Mouse (Mus musculus) midbrain, postnatal 0 days (tissue): ENCODE measurements around the gene Timp1. TPM values are rescaled to one million over a fixed set of nuclear protein-coding genes. Genes with fewer than 3 reads are reported as not detected.

Source experiments
- ATAC-seq: fragments of 200-750 bp; cut with Nextera tagmentation; 2 replicates; pipeline ENCODE4 v1.8.0; 2017; ENCODE audit warnings: moderate number of reproducible peaks, mild to moderate bottlenecking, moderate TSS enrichment, moderate library complexity; ENCODE audit not compliant: low FRiP score
- DNase-seq: peaks from one replicate; pipeline ENCODE4 v3.0.0-alpha.2; 2015; ENCODE audit warnings: low spot score
- H3K27ac ChIP-seq: fragments of 300-500 bp; sonication (generic); 2 replicates; pipeline ENCODE4 v1.5.1; 2014; ENCODE audit warnings: low read depth, mild to moderate bottlenecking, low read length, mixed read lengths
- H3K27me3 ChIP-seq: fragments of 300-500 bp; sonication (generic); 2 replicates; pipeline ENCODE4 v1.6.1; 2014; ENCODE audit warnings: low read length, control low read depth, mixed read lengths; ENCODE audit not compliant: insufficient read depth
- H3K36me3 ChIP-seq: fragments of 300-500 bp; sonication (generic); 2 replicates; pipeline ENCODE4 v1.6.1; 2014; ENCODE audit warnings: low read length, control low read depth, mixed read lengths; ENCODE audit not compliant: insufficient read depth
- H3K4me1 ChIP-seq: fragments of 300-500 bp; sonication (generic); 2 replicates; pipeline ENCODE4 v1.6.1; 2014; ENCODE audit warnings: mild to moderate bottlenecking, control low read depth, antibody characterized with exemption, low read length, mixed read lengths; ENCODE audit not compliant: insufficient read depth
- H3K4me2 ChIP-seq: fragments of 300-500 bp; sonication (generic); 2 replicates; pipeline ENCODE4 v1.6.1; 2014; ENCODE audit warnings: low read depth, mild to moderate bottlenecking, low read length, mixed read lengths; ENCODE audit not compliant: poor library complexity, severe bottlenecking
- H3K4me3 ChIP-seq: fragments of 300-500 bp; sonication (generic); 2 replicates; pipeline ENCODE4 v1.5.1; 2014; ENCODE audit warnings: low read depth, mild to moderate bottlenecking, low read length, moderate library complexity
- H3K9ac ChIP-seq: fragments of 300-500 bp; sonication (generic); replicated peaks from 2 replicates; pipeline ENCODE4 v1.6.1; 2014; ENCODE audit warnings: mild to moderate bottlenecking, low read length, moderate library complexity, mixed read lengths; ENCODE audit not compliant: poor library complexity, severe bottlenecking
- H3K9me3 ChIP-seq: fragments of 300-500 bp; sonication (generic); 2 replicates; pipeline ENCODE4 v1.6.1; 2016; ENCODE audit warnings: low read length, control low read depth
- CTCF ChIP-seq: IDR thresholded peaks from 2 replicates; pipeline ENCODE4 v1.5.1; 2016; ENCODE audit warnings: antibody characterized with exemption, mild to moderate bottlenecking
- WGBS: fragments of 180-500 bp; shearing (Covaris S2); extraction: QIAGEN DNeasy Blood & Tissue Kit; methylation state at CpG from one replicate; pipeline ENCODE4 v1.1.7; 2014; 5-methylcytosine and 5-hydroxymethylcytosine counted together
- polyA plus RNA-seq: library from polyadenylated mRNA; unstranded; fragments of >200 nt; fragmentation: Nextera tagmentation; extraction: Ambion mirVana; gene quantifications from 2 replicates; pipeline ENCODE4 v1.2.1, GENCODE M21; 2015
- total RNA-seq: library from RNA; depleted of rRNA; stranded (reverse); fragments of >200 nt; gene quantifications from 2 replicates; pipeline ENCODE4 v1.2.3, GENCODE M21; 2014

The Timp1 gene
- total and polyA plus RNA-seq, 2 experiments from 2014 or later = 4.1 to 9.3 TPM

DNA sequence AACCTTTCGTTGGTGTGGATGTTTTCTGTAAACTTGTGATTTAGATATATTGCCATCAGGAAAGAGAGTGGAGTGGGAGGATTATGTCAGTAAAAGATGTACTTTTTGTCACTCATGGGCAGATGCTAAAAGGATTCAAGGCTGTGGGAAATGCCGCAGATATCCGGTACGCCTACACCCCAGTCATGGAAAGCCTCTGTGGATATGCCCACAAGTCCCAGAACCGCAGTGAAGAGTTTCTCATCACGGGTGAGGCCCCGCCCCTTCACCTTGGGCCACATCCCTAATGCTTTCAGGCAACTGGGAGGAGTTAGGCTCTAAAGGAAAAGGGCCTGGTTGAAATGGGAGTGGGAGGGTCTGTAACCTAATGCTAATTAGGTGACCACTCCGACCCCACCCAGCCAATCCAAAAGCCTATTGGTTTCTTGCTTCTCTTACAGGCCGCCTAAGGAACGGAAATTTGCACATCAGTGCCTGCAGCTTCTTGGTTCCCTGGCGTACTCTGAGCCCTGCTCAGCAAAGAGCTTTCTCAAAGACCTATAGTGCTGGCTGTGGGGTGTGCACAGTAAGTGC lies 3.0 kb downstream of the Timp1 start:
- Histone ChIP-seq H3K4me2 (no peak overlapping the region), H3K36me3 (no peaks in the 10 kb centered on the region), H3K27me3 (no peaks in the 10 kb centered on the region), H3K4me3 (no peak overlapping the region), H3K27ac (no peak overlapping the region), H3K9ac (no peak overlapping the region), H3K4me1 (no peaks in the 10 kb centered on the region), H3K9me3 (no peaks in the 10 kb centered on the region)
- DNase-seq = no peak
- no peak for ATAC-seq
- WGBS = 42% methylated on average over 11 of the region's 11 CpGs
- no peak for TF ChIP-seq CTCF

DNA sequence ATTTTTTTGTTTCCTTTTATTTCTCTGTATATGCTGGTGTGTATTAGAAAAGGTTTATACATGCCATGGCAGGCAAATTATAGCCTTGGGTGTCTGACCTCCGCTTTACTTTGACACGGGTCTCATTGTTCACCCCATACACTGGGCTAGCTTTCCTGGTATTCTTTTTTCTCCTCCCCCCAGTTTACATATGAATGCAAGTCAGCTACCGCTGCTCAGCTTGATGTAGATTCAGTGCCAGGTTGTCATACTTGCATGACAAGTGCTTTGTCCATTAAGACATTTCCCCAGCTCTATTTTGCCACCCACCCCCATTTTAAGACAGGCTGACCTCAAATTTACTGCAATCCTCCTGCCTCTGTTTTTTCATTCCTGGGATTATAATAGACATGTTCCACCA lies 5.3 kb downstream of the Timp1 start:
- no peaks in the 10 kb centered on the region for H3K4me1 ChIP-seq
- TF ChIP-seq CTCF = no peak
- ATAC-seq = no peak
- 27% methylated on average over 3 of the region's 3 CpGs for WGBS
- no peaks in the 10 kb centered on the region for H3K9me3 ChIP-seq
- H3K27ac ChIP-seq = no peak overlapping the region
- H3K27me3 ChIP-seq = no peaks in the 10 kb centered on the region
- no peaks in the 10 kb centered on the region for H3K36me3 ChIP-seq
- H3K9ac ChIP-seq = no peak overlapping the region
- no peak overlapping the region for H3K4me3 ChIP-seq
- no peak for DNase-seq
- no peak overlapping the region for H3K4me2 ChIP-seq

DNA sequence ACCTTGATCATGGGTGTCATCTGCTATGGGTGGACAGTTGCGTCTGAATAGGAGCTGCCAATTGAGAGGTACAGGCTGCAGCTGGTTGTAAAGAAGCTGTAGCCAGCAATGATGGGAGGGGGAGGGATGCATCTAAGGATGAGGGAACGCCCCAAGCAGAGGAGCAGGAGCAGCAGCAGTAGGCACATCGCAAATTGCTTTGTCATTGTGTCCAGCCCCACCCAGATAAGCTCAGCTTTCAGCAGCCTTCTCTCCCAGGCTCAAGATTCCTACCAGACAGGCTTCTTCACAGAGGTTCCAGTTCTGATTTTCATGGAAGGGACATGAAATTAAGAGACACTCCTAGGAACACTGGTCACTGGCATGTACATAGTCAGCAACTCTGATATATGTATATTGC lies 40.1 kb downstream of the Timp1 start:
- no peak overlapping the region for H3K4me2 ChIP-seq
- H3K4me3 ChIP-seq = no peak overlapping the region
- 53% methylated on average over 3 of the region's 3 CpGs for WGBS
- 0 out of 2 replicates have a peak, but pooled peaks cover 3% of the 10 kb centered on the region for H3K36me3 ChIP-seq
- H3K9ac ChIP-seq = no peak overlapping the region
- no peaks in the 10 kb centered on the region for H3K9me3 ChIP-seq
- no peak for ATAC-seq
- no peak for TF ChIP-seq CTCF
- no peak overlapping the region for H3K27ac ChIP-seq
- DNase-seq = no peak
- H3K27me3 ChIP-seq = no peaks in the 10 kb centered on the region
- H3K4me1 ChIP-seq = no peaks in the 10 kb centered on the region

DNA sequence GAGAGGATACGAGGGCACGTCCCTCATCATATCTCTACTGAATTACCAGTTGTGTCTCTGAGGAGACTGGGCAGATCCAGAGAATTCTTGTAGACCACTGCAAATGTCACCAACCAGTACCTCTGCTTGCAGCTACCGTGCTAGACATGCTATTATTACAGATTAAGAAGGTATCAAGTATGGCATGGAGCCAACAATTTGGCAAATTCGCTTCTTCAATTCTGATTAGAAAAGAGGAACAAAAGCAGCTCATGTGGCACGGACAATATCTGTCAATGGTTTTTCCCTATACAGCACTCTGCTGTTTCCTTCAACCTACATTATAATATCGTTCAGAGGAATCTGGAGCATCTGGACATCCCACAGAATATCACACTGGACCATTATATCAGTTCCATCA lies 43.8 kb downstream of the Timp1 start:
- H3K27ac ChIP-seq = no peak overlapping the region
- ATAC-seq = no peak
- no peak overlapping the region for H3K4me3 ChIP-seq
- H3K36me3 ChIP-seq = no peaks in the 10 kb centered on the region
- no peak for DNase-seq
- no peak overlapping the region for H3K4me2 ChIP-seq
- H3K9ac ChIP-seq = no peak overlapping the region
- WGBS = 88% methylated on average over 6 of the region's 6 CpGs
- no peaks in the 10 kb centered on the region for H3K9me3 ChIP-seq
- 0 out of 2 replicates have a peak, but pooled peaks cover 3% of the 10 kb centered on the region for H3K4me1 ChIP-seq
- no peak for TF ChIP-seq CTCF
- no peaks in the 10 kb centered on the region for H3K27me3 ChIP-seq

DNA sequence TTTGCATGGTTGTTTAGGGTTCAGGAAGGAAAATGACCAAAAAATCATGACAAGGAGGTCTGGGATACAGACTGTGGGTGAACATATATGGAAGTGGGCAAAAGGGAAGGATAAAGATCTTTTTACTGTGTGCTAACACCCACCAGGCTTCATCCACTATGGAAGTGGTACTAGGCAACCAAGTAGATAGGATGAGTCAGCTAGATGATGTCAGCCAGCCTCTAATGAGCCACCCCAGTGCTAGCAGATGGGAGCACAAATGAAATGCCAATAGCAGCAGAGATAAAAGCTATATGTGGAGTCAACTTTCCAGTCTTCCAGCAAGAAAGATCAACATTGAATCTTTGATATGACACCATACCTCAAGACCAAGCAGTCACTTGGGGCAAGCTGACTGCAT lies 45.1 kb downstream of the Timp1 start:
- Histone ChIP-seq H3K27me3 (no peaks in the 10 kb centered on the region), H3K27ac (no peak overlapping the region)

DNA sequence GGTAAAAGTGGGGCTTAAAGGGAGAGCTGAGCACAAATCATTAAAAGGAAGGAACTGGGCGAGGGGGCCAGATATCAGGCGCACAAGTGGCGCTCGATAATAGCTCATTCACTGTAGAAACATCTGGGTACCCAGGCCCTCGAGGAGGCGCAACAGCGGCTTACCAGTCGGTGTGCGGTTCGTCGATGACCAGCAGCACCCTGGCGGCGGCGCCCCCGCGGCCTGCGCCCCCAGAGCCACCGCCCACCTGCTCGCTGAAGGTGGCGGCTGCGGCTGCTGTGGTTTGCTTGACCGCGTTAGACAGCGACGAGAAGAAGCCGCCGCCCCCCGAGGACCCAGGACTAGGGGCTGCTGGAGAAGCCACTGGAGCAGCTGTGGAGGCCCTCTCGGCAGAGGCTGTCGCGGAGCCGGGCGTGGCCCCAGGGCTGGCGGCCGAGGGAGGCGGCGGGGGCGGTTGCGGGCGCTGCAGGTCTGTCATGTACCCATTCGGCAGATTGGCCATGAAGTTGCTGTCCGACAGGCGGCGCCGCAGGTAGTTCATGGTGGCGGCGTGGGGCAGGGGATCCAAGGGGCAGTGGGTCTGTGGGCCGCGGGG lies 50.4 kb downstream of the Timp1 start:
- H3K4me3 ChIP-seq = peak overlapping the region; percentile 56
- ATAC-seq = peak; percentile 71

More for the DNA sequence above, 45.1 kb downstream of the Timp1 start:
- DNase-seq = no peak
- Histone ChIP-seq H3K4me1 (peaks cover 3% of the 10 kb centered on the region; the same call in 1 of the 2 replicates), H3K36me3 (no peaks in the 10 kb centered on the region), H3K4me2 (no peak overlapping the region), H3K4me3 (no peak overlapping the region), H3K9ac (no peak overlapping the region), H3K9me3 (no peaks in the 10 kb centered on the region)
- ATAC-seq = no peak
- TF ChIP-seq CTCF = no peak

More for the DNA sequence above, 50.4 kb downstream of the Timp1 start:
- peaks cover 3% of the 10 kb centered on the region; the same call in 1 of the 2 replicates for H3K4me1 ChIP-seq
- H3K9ac ChIP-seq = peak overlapping the region; percentile 71
- no peaks in the 10 kb centered on the region for H3K36me3 ChIP-seq
- H3K4me2 ChIP-seq = peak overlapping the region; percentile 56
- H3K27me3 ChIP-seq = no peaks in the 10 kb centered on the region
- no peaks in the 10 kb centered on the region for H3K9me3 ChIP-seq
- WGBS = 21% methylated on average over 41 of the region's 49 CpGs
- peak overlapping the region; percentile 77 for H3K27ac ChIP-seq
- DNase-seq = peak; percentile 2
- no peak; the same call in 1 of the 2 replicates for TF ChIP-seq CTCF
